Mouse (Mus musculus) olfactory bulb, adult 2 months (tissue): ENCODE measurements at regions not wholly inside any gene's neighbourhood (a gene's known extent, or its start where the extent isn't known, plus 50 kb on each side); places are given as distances from the start of the nearest gene placed in this dataset.

Experiments used
- CTCF ChIP-seq: fragments of 200-500 bp; IDR thresholded peaks from 2 replicates; pipeline ENCODE4 v1.5.1; 2012; ENCODE audit warnings: low read depth, mild to moderate bottlenecking, low read length, moderate library complexity; ENCODE audit not compliant: insufficient read depth
- POLR2A ChIP-seq: fragments of 200-500 bp; IDR thresholded peaks from 2 replicates; pipeline ENCODE4 v1.6.1; 2012; ENCODE audit warnings: mild to moderate bottlenecking, low read depth, low read length, moderate library complexity; ENCODE audit not compliant: insufficient read depth

DNA sequence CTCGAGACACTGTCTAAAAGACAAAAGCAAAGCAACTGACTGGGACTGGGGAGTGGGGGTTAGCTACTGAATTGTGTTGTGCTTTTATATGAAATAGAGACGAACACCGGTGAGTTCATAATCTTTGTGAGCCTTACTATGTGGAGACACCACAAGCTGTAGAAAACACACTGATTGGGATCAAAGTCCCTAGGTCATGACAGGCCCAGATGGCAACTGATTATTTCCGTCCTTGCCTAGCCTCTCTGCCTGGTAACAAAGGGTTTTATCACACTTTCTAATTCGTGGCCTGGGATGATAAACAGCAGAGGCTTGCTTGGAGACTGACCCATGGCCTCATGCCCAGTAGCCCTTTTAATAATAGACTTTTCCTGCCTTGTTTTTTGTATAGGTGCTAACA lies 213.5 kb downstream of the Gm10260 start:
- TF ChIP-seq POLR2A (no peak), CTCF (no peak)
